Mouse (Mus musculus) small intestine, adult 2 months (tissue): ENCODE measurements around the gene Ccnk. TPM values are rescaled to one million over a fixed set of nuclear protein-coding genes. Genes with fewer than 3 reads are reported as not detected.
A peak's percentile ranks its signal among the peaks of the same experiment; 100 is the strongest.

ENCODE experiments used
- H3K27ac ChIP-seq: fragments of 200-500 bp; 2 replicates; pipeline ENCODE4 v1.5.1; 2012; ENCODE audit warnings: low read depth, low read length, control low read depth, inconsistent platforms; ENCODE audit not compliant: insufficient read depth
- H3K27me3 ChIP-seq: fragments of 200-500 bp; 2 replicates; pipeline ENCODE4 v1.6.1; 2012; ENCODE audit warnings: mild to moderate bottlenecking, moderate library complexity, low read length, inconsistent platforms; ENCODE audit not compliant: control insufficient read depth, insufficient read depth
- H3K36me3 ChIP-seq: fragments of 200-500 bp; 2 replicates; pipeline ENCODE4 v1.6.1; 2012; ENCODE audit warnings: mild to moderate bottlenecking, low read length, control low read depth, inconsistent platforms; ENCODE audit not compliant: control insufficient read depth, insufficient read depth
- H3K4me1 ChIP-seq: fragments of 200-500 bp; 2 replicates; pipeline ENCODE4 v1.6.1; 2012; ENCODE audit warnings: low read length, inconsistent platforms, mixed read lengths; ENCODE audit not compliant: control insufficient read depth, insufficient read depth, insufficient read length
- H3K4me3 ChIP-seq: fragments of 200-500 bp; 2 replicates; pipeline ENCODE4 v1.5.1; 2012; ENCODE audit warnings: low read depth, mild to moderate bottlenecking, control low read depth, inconsistent platforms, low read length, moderate library complexity
- CTCF ChIP-seq: fragments of 200-500 bp; IDR thresholded peaks from 2 replicates; pipeline ENCODE4 v1.5.1; 2012; ENCODE audit warnings: low read depth, mild to moderate bottlenecking, control low read depth, inconsistent platforms, low read length, moderate library complexity, mixed read lengths; ENCODE audit not compliant: insufficient replicate concordance, insufficient read length; ENCODE audit errors: extremely low read depth
- POLR2A ChIP-seq: fragments of 200-500 bp; IDR thresholded peaks from 2 replicates; pipeline ENCODE4 v1.6.1; 2012; ENCODE audit warnings: low read depth, mild to moderate bottlenecking, control low read depth, inconsistent platforms, low read length, moderate library complexity
- WGBS: fragments of 180-500 bp; shearing (Covaris S2); methylation state at CpG from one replicate; pipeline ENCODE4 v1.1.7; 2018; 5-methylcytosine and 5-hydroxymethylcytosine counted together
- polyA plus RNA-seq: library from polyadenylated mRNA; depleted of rRNA; stranded (reverse); fragments of >200 nt; gene quantifications from 2 replicates; pipeline ENCODE4 v1.2.3, GENCODE M21; 2012

Gene Ccnk
- polyA plus RNA-seq, 1 experiment, result 11.4 TPM

GRCm38 (mm10) chr12:108208216-108208615 lies 28.8 kb downstream of the Ccnk start:
- peaks cover 30% of the 10 kb centered on the region for H3K36me3 ChIP-seq
- no peaks in the 10 kb centered on the region for H3K27me3 ChIP-seq
- no peak overlapping the region for H3K27ac ChIP-seq
- WGBS, result 89% methylated on average over 9 of the region's 9 CpGs
- peaks cover 9% of the 10 kb centered on the region for H3K4me1 ChIP-seq
- TF ChIP-seq CTCF (no peak), POLR2A (no peak)
- no peak overlapping the region for H3K4me3 ChIP-seq

- Histone ChIP-seq H3K27me3 (no peaks in the 10 kb centered on the region), H3K27ac (no peak overlapping the region), H3K4me1 (peaks cover 9% of the 10 kb centered on the region), H3K4me3 (no peak overlapping the region), H3K36me3 (peaks cover 26% of the 10 kb centered on the region)
- no peak for TF ChIP-seq POLR2A
- peak; percentile 74 for TF ChIP-seq CTCF
- 35% methylated on average over 13 of the region's 13 CpGs for WGBS
Measured at GRCm38 (mm10) chr12:108208726-108209438, 29.5 kb downstream of the Ccnk start.

- no peak overlapping the region for H3K27ac ChIP-seq
- H3K4me1 ChIP-seq, result peaks cover 9% of the 10 kb centered on the region
- TF ChIP-seq CTCF (no peak), POLR2A (no peak)
- H3K4me3 ChIP-seq, result no peak overlapping the region
- WGBS, result 93% methylated on average over 15 of the region's 15 CpGs
- peaks cover 11% of the 10 kb centered on the region for H3K36me3 ChIP-seq
- H3K27me3 ChIP-seq, result no peaks in the 10 kb centered on the region
Measured at GRCm38 (mm10) chr12:108210623-108211022, 31.2 kb downstream of the Ccnk start.

GRCm38 (mm10) chr12:108212071-108212470 lies 32.7 kb downstream of the Ccnk start:
- Histone ChIP-seq H3K36me3 (no peaks in the 10 kb centered on the region), H3K4me1 (peaks cover 9% of the 10 kb centered on the region), H3K27me3 (no peaks in the 10 kb centered on the region), H3K27ac (no peak overlapping the region), H3K4me3 (no peak overlapping the region)
- TF ChIP-seq POLR2A, result no peak
- TF ChIP-seq CTCF, result no peak
- WGBS, result 46% methylated on average over 5 of the region's 5 CpGs

DNA sequence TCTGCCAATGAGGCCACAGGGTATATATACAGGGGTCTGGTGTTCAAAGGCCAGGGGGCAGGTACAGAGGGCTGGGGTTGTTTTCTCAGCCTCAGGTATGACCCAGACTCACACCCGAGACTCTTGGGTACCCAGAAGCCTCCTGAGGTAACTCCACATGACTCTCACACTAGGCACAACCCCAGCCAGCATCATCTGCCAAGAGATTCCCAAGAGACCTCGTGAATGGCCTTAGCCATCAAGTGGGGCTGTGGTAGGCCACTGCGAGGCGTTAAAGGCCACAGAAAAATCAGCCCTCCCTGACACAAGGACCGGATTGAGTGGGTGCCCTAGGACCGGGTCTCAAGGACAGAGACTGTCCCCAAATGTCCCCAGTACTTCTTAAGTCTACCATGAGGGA lies 33.1 kb downstream of the Ccnk start:
- H3K27me3 ChIP-seq, result no peaks in the 10 kb centered on the region
- H3K4me3 ChIP-seq, result no peak overlapping the region
- WGBS, result 80% methylated on average over 6 of the region's 6 CpGs
- no peaks in the 10 kb centered on the region for H3K36me3 ChIP-seq
- H3K4me1 ChIP-seq, result peaks cover 9% of the 10 kb centered on the region
- TF ChIP-seq POLR2A, result no peak
- no peak for TF ChIP-seq CTCF
- H3K27ac ChIP-seq, result no peak overlapping the region

- no peak overlapping the region for H3K4me3 ChIP-seq
- no peaks in the 10 kb centered on the region for H3K36me3 ChIP-seq
- 75% methylated on average over 18 of the region's 18 CpGs for WGBS
- TF ChIP-seq CTCF (no peak), POLR2A (no peak)
- H3K4me1 ChIP-seq, result peaks cover 9% of the 10 kb centered on the region
- no peak overlapping the region for H3K27ac ChIP-seq
- no peaks in the 10 kb centered on the region for H3K27me3 ChIP-seq
Measured at GRCm38 (mm10) chr12:108213090-108214041, 34.0 kb downstream of the Ccnk start.

GRCm38 (mm10) chr12:108215090-108215489 lies 35.7 kb downstream of the Ccnk start:
- Histone ChIP-seq H3K27ac (no peak overlapping the region), H3K36me3 (no peaks in the 10 kb centered on the region; the same call in 1 of the 2 replicates), H3K4me1 (peaks cover under 1% of the 10 kb centered on the region), H3K27me3 (no peaks in the 10 kb centered on the region), H3K4me3 (no peak overlapping the region)
- no peak for TF ChIP-seq POLR2A
- TF ChIP-seq CTCF, result no peak
- 68% methylated on average over 8 of the region's 8 CpGs for WGBS
